Mouse (Mus musculus) E14TG2a.4 (cell line): ENCODE results near the gene Hfe2.

Experiments used
- CTCF ChIP-seq: conservative IDR thresholded peaks from 2 replicates; pipeline ENCODE4 v1.5.1; 2014; ENCODE audit warnings: low read length
- NANOG ChIP-seq: IDR thresholded peaks from 2 replicates; pipeline ENCODE4 v1.6.1; 2014; ENCODE audit warnings: borderline replicate concordance, low read length, mixed read lengths

GRCm38 (mm10) chr3:96502181-96503082, 22.5 kb upstream of the Hfe2 start:
- TF ChIP-seq CTCF (no peak), NANOG (no peak)
